Mouse (Mus musculus) neural tube, embryonic 15.5 days (tissue): ENCODE results near the gene Chrnd. TPM values are rescaled to one million over a fixed set of nuclear protein-coding genes. Genes with fewer than 3 reads are reported as not detected.

ENCODE experiments used
- ATAC-seq: fragments of 200-750 bp; cut with Nextera tagmentation; 2 replicates; pipeline ENCODE4 v1.8.0; 2017; ENCODE audit warnings: mild to moderate bottlenecking, moderate TSS enrichment, moderate library complexity; ENCODE audit not compliant: low FRiP score
- H3K27ac ChIP-seq: fragments of 300-500 bp; sonication (generic); replicated peaks from 2 replicates; pipeline ENCODE4 v1.5.1; 2015; ENCODE audit warnings: mild to moderate bottlenecking, inconsistent platforms
- H3K27me3 ChIP-seq: fragments of 300-500 bp; sonication (generic); replicated peaks from 2 replicates; pipeline ENCODE4 v1.6.1; 2015; ENCODE audit warnings: inconsistent platforms
- H3K36me3 ChIP-seq: fragments of 300-500 bp; sonication (generic); 2 replicates; pipeline ENCODE4 v1.6.1; 2015; ENCODE audit warnings: inconsistent platforms
- H3K4me1 ChIP-seq: fragments of 300-500 bp; sonication (generic); 2 replicates; pipeline ENCODE4 v1.6.1; 2015; ENCODE audit warnings: inconsistent platforms
- H3K4me2 ChIP-seq: fragments of 300-500 bp; sonication (generic); 2 replicates; pipeline ENCODE4 v1.6.1; 2015; ENCODE audit warnings: inconsistent platforms, mild to moderate bottlenecking, moderate library complexity
- H3K4me3 ChIP-seq: fragments of 300-500 bp; sonication (generic); replicated peaks from 2 replicates; pipeline ENCODE4 v1.5.1; 2015; ENCODE audit warnings: mild to moderate bottlenecking, inconsistent platforms
- H3K9ac ChIP-seq: fragments of 300-500 bp; sonication (generic); replicated peaks from 2 replicates; pipeline ENCODE4 v1.6.1; 2015; ENCODE audit warnings: mild to moderate bottlenecking, inconsistent platforms
- H3K9me3 ChIP-seq: fragments of 300-500 bp; sonication (generic); replicated peaks from 2 replicates; pipeline ENCODE4 v1.6.1; 2016; ENCODE audit warnings: inconsistent platforms
- WGBS: fragments of 180-500 bp; shearing (Covaris S2); methylation state at CpG from one replicate; pipeline ENCODE4 v1.1.7; 2015; ENCODE audit warnings: mixed read lengths; 5-methylcytosine and 5-hydroxymethylcytosine counted together
- polyA plus RNA-seq: library from polyadenylated mRNA; unstranded; fragments of >200 nt; fragmentation: Nextera tagmentation; extraction: Ambion mirVana; gene quantifications from 2 replicates; pipeline ENCODE4 v1.2.1, GENCODE M21; 2015

Chrnd gene
- polyA plus RNA-seq, 1 experiment from 2014 or later = 0.37 TPM

GRCm38 (mm10) chr1:87164164-87164795, 26.1 kb upstream of the Chrnd start:
- Histone ChIP-seq H3K36me3 (no peaks in the 10 kb centered on the region), H3K4me3 (no peak overlapping the region), H3K9me3 (no peaks in the 10 kb centered on the region), H3K27ac (no peak overlapping the region), H3K9ac (no peak overlapping the region), H3K4me1 (peaks cover 22% of the 10 kb centered on the region), H3K27me3 (peaks cover 22% of the 10 kb centered on the region), H3K4me2 (no peak overlapping the region)
- peak; percentile 52; the same call in 1 of the 2 replicates for ATAC-seq
- WGBS = 29% methylated on average over 11 of the region's 11 CpGs

GRCm38 (mm10) chr1:87164796-87165184, 25.6 kb upstream of the Chrnd start:
- H3K9me3 ChIP-seq = no peaks in the 10 kb centered on the region
- no peak overlapping the region for H3K4me3 ChIP-seq
- H3K4me1 ChIP-seq = peaks cover 27% of the 10 kb centered on the region
- H3K27me3 ChIP-seq = peaks cover 20% of the 10 kb centered on the region
- no peak overlapping the region for H3K9ac ChIP-seq
- 29% methylated on average over 9 of the region's 9 CpGs for WGBS
- H3K27ac ChIP-seq = no peak overlapping the region
- no peaks in the 10 kb centered on the region for H3K36me3 ChIP-seq
- H3K4me2 ChIP-seq = no peak overlapping the region
- ATAC-seq = no peak; the same call in 1 of the 2 replicates

- Histone ChIP-seq H3K9me3 (no peaks in the 10 kb centered on the region), H3K36me3 (no peaks in the 10 kb centered on the region), H3K27me3 (peaks cover 16% of the 10 kb centered on the region), H3K9ac (no peak overlapping the region), H3K4me1 (peaks cover 44% of the 10 kb centered on the region), H3K4me2 (peak overlapping the region; percentile 1; the same call in 1 of the 2 replicates), H3K27ac (peak overlapping the region; percentile 60), H3K4me3 (no peak overlapping the region)
- WGBS = 7% methylated on average over 19 of the region's 19 CpGs
- peak; percentile 33 for ATAC-seq
Observed at GRCm38 (mm10) chr1:87170458-87170857, 19.9 kb upstream of the Chrnd start.

- Histone ChIP-seq H3K9ac (no peak overlapping the region), H3K4me2 (no peak overlapping the region), H3K4me3 (no peak overlapping the region), H3K9me3 (no peaks in the 10 kb centered on the region), H3K4me1 (peaks cover 53% of the 10 kb centered on the region), H3K27me3 (peaks cover 13% of the 10 kb centered on the region), H3K36me3 (no peaks in the 10 kb centered on the region), H3K27ac (no peak overlapping the region)
- ATAC-seq = no peak
- 86% methylated on average over 1 of the region's 1 CpGs for WGBS
Observed at GRCm38 (mm10) chr1:87171312-87171711, 19.1 kb upstream of the Chrnd start.

GRCm38 (mm10) chr1:87172316-87172715, 18.1 kb upstream of the Chrnd start:
- H3K36me3 ChIP-seq = no peaks in the 10 kb centered on the region
- ATAC-seq = no peak
- H3K4me1 ChIP-seq = peaks cover 57% of the 10 kb centered on the region
- WGBS = 32% methylated on average over 9 of the region's 9 CpGs
- H3K27ac ChIP-seq = no peak overlapping the region
- H3K27me3 ChIP-seq = peaks cover 13% of the 10 kb centered on the region
- H3K9me3 ChIP-seq = no peaks in the 10 kb centered on the region
- no peak overlapping the region for H3K4me2 ChIP-seq
- no peak overlapping the region for H3K9ac ChIP-seq
- H3K4me3 ChIP-seq = no peak overlapping the region

- peaks cover 50% of the 10 kb centered on the region for H3K4me1 ChIP-seq
- no peak for ATAC-seq
- no peak overlapping the region for H3K4me3 ChIP-seq
- WGBS = 22% methylated on average over 28 of the region's 28 CpGs
- H3K27me3 ChIP-seq = peaks cover 13% of the 10 kb centered on the region
- no peaks in the 10 kb centered on the region for H3K36me3 ChIP-seq
- H3K9me3 ChIP-seq = no peaks in the 10 kb centered on the region
- no peak overlapping the region for H3K9ac ChIP-seq
- H3K4me2 ChIP-seq = no peak overlapping the region
- no peak overlapping the region for H3K27ac ChIP-seq
Observed at GRCm38 (mm10) chr1:87174006-87174955, 16.1 kb upstream of the Chrnd start.

GRCm38 (mm10) chr1:87175852-87176292, 14.5 kb upstream of the Chrnd start:
- Histone ChIP-seq H3K27me3 (peaks cover 14% of the 10 kb centered on the region), H3K9me3 (no peaks in the 10 kb centered on the region), H3K27ac (no peak overlapping the region), H3K36me3 (no peaks in the 10 kb centered on the region), H3K4me3 (no peak overlapping the region), H3K4me1 (peaks cover 34% of the 10 kb centered on the region), H3K9ac (no peak overlapping the region), H3K4me2 (peak overlapping the region; percentile 31)
- 4% methylated on average over 11 of the region's 11 CpGs for WGBS
- ATAC-seq = peak; percentile 76

GRCm38 (mm10) chr1:87180896-87181295, 9.5 kb upstream of the Chrnd start:
- Histone ChIP-seq H3K36me3 (no peaks in the 10 kb centered on the region), H3K9ac (no peak overlapping the region)

GRCm38 (mm10) chr1:87183013-87183412, 7.4 kb upstream of the Chrnd start, which contains the start of gene Prss56:
TSS of gene Prss56 (plus strand) at chr1:87183313.
- Histone ChIP-seq H3K9me3 (no peaks in the 10 kb centered on the region), H3K4me2 (no peak within 1 kb of the TSS), H3K27ac (no peak within 1 kb of the TSS), H3K36me3 (no peaks in the 10 kb centered on the region), H3K4me3 (no peak within 1 kb of the TSS), H3K4me1 (peaks cover 25% of the 10 kb centered on the region), H3K27me3 (peaks cover 61% of the 10 kb centered on the region), H3K9ac (no peak within 1 kb of the TSS)
- 23% methylated on average over 9 of the region's 9 CpGs for WGBS
- ATAC-seq = no peak

More at GRCm38 (mm10) chr1:87180896-87181295, 9.5 kb upstream of the Chrnd start:
- ATAC-seq = no peak
- WGBS = 66% methylated on average over 5 of the region's 5 CpGs
- Histone ChIP-seq H3K4me3 (no peak overlapping the region), H3K27me3 (peaks cover 47% of the 10 kb centered on the region), H3K4me2 (no peak overlapping the region), H3K9me3 (no peaks in the 10 kb centered on the region), H3K4me1 (peaks cover 23% of the 10 kb centered on the region), H3K27ac (no peak overlapping the region)

GRCm38 (mm10) chr1:87183998-87184750, 6.2 kb upstream of the Chrnd start:
- Histone ChIP-seq H3K4me3 (0 out of 2 replicates have a peak overlapping the region, but pooled peaks have one; percentile 15), H3K27me3 (peaks cover 67% of the 10 kb centered on the region), H3K36me3 (no peaks in the 10 kb centered on the region), H3K27ac (no peak overlapping the region), H3K4me2 (peak overlapping the region; percentile 50), H3K4me1 (peaks cover 25% of the 10 kb centered on the region), H3K9ac (no peak overlapping the region), H3K9me3 (no peaks in the 10 kb centered on the region)
- ATAC-seq = no peak
- 26% methylated on average over 15 of the region's 15 CpGs for WGBS

- Histone ChIP-seq H3K27ac (no peak overlapping the region), H3K36me3 (no peaks in the 10 kb centered on the region), H3K4me3 (0 out of 2 replicates have a peak overlapping the region, but pooled peaks have one; percentile 15), H3K4me2 (peak overlapping the region; percentile 50), H3K4me1 (peaks cover 25% of the 10 kb centered on the region), H3K9ac (no peak overlapping the region), H3K9me3 (no peaks in the 10 kb centered on the region), H3K27me3 (peaks cover 72% of the 10 kb centered on the region)
- WGBS = 4% methylated on average over 20 of the region's 20 CpGs
- ATAC-seq = peak; percentile 27; the same call in 1 of the 2 replicates
Observed at GRCm38 (mm10) chr1:87184751-87185139, 5.7 kb upstream of the Chrnd start.
